Mouse (Mus musculus): ENCODE data around the gene A830005F24Rik.
A peak's percentile ranks its signal among the peaks of the same experiment; 100 is the strongest.

The A830005F24Rik gene

GRCm38 (mm10) chr13:48544867-48545266 is 31.5 kb downstream of the A830005F24Rik start:
- no peak for DNase-seq (ENCODE audit: low spot score in 2 of 2)

GRCm38 (mm10) chr13:48545476-48546281 is 32.3 kb downstream of the A830005F24Rik start:
- peak; percentile 92 to 93 for DNase-seq (ENCODE audit: low spot score in 2 of 2)

GRCm38 (mm10) chr13:48546330-48546917 is 33.1 kb downstream of the A830005F24Rik start:
- peak; percentile 100 for DNase-seq (ENCODE audit: low spot score in 2 of 2)

- DNase-seq (ENCODE audit: low spot score in 2 of 2) = no peak
Measured at GRCm38 (mm10) chr13:48547623-48548022, 34.3 kb downstream of the A830005F24Rik start.

GRCm38 (mm10) chr13:48548296-48548695 is 34.9 kb downstream of the A830005F24Rik start:
- no peak for DNase-seq (ENCODE audit: low spot score in 2 of 2)

- peak; percentile 93 to 96 for DNase-seq (ENCODE audit: low spot score in 2 of 2)
Measured at GRCm38 (mm10) chr13:48552181-48553090, 39.1 kb downstream of the A830005F24Rik start.

- DNase-seq (ENCODE audit: low spot score in 2 of 2) = no peak
Measured at GRCm38 (mm10) chr13:48553511-48553910, 40.1 kb downstream of the A830005F24Rik start.

GRCm38 (mm10) chr13:48554552-48554951 is 41.2 kb downstream of the A830005F24Rik start:
- DNase-seq (ENCODE audit: low spot score in 2 of 2) = no peak

- no peak for DNase-seq (ENCODE audit: low spot score in 2 of 2)
Measured at GRCm38 (mm10) chr13:48555976-48556375, 42.6 kb downstream of the A830005F24Rik start.

- DNase-seq (ENCODE audit: low spot score in 2 of 2) = no peak
Measured at GRCm38 (mm10) chr13:48561481-48561880, 48.1 kb downstream of the A830005F24Rik start.

GRCm38 (mm10) chr13:48562336-48562735 is 49.0 kb downstream of the A830005F24Rik start:
- DNase-seq (ENCODE audit: low spot score in 2 of 2) = no peak

All from frontal cortex, postnatal 36 days (tissue).